Mouse (Mus musculus): Measurements from ENCODE around the gene Grik4.

Grik4 gene

GRCm38 (mm10) chr9:42507709-42508108 is 436.6 kb downstream of the Grik4 start, which contains the start of gene Tbcel:
Gene Tbcel (minus strand): TSS chr9:42507809.
- DNase-seq (ENCODE audit: extremely low read depth, insufficient read length, low spot score): no peak

DNA sequence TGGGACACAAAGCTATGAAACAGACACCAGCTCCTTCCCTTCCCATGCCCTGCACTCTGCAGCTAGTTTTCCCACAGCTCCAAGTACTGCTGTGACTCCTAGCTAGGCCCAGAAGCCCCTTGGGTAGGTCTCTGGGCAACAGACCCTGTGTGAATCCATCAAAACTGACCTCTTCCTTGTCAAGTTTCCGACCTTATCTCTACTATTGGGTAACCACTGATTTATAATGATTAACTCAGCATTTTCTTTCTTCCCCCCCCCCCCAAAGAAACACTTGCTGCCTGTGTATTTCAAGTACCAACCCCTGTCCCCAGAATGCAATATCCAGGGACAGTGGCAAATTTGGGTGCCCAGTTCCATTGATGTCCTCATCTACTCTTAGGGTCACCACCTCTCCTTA is 437.3 kb downstream of the Grik4 start:
- no peak for DNase-seq (ENCODE audit: extremely low read depth, insufficient read length, low spot score)

DNA sequence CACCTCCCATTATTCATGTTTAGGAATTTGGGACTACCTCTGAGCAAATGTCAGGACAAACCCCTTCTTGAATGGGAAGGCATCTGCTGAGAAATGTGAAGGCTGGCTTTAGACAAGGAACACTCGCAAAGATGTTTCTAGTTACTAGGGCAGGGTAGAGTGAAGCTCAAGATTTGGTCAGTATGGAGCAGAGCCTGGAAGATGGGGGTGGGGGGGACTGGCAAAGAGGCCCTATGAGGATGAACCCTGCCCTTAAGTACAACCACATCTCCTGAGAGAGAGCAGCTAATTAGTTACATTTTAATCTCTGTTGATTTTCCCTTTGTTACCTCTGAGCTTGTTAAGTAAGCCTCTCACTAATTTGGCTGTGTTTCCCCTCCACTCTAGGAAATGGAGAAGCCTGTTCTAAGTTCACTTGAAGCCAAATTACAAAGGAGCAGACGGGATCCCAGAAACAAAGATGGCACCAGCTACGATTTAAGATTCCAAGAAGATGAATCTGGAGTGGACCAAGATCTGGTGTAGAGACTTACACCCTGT is 439.3 kb downstream of the Grik4 start:
- DNase-seq (ENCODE audit: extremely low read depth, insufficient read length, low spot score): no peak

DNA sequence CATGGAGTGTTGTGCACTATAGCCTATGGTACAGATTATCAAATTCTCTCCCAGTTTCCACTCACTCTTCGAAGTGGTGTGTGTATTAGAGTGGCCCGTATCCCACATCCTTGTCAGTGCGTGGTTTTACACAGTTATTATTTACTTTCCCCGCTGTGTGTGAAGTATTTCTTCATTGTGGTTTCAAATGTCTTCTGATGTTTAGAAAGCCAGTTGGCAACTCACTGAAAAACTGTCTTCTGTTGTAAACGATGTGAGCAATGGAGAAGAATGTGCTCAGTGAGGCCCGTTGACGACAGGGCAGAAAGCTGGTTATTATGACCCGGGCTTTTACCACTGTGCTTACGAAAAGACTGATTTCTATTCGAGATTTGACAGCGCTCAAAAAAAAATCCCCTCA is 439.7 kb downstream of the Grik4 start:
- DNase-seq (ENCODE audit: extremely low read depth, insufficient read length, low spot score): no peak

DNA sequence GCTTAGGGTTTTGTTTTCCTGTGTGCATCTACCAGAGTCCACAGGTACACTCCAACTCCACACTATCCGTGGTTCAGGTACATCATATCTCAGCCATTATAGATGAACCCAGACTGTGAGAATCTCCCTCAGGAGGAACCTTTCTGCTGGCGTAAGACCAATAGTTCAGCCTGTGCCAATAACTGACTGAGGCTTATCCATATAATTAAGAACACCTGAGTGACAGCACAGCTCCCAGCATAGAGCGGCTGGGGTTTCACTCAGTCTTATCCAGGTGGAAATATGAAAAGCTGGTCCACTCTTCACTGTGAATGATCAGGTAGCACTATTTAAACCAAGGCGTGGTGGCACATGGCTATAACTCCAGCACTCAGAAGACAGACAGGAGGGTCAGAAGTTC is 440.6 kb downstream of the Grik4 start:
- DNase-seq (ENCODE audit: extremely low read depth, insufficient read length, low spot score): no peak

- DNase-seq (ENCODE audit: extremely low read depth, insufficient read length, low spot score): no peak
Observed at GRCm38 (mm10) chr9:42496296-42496695, 448.0 kb downstream of the Grik4 start.

GRCm38 (mm10) chr9:42491780-42492179 is 452.5 kb downstream of the Grik4 start:
- DNase-seq (ENCODE audit: extremely low read depth, insufficient read length, low spot score): no peak

DNA sequence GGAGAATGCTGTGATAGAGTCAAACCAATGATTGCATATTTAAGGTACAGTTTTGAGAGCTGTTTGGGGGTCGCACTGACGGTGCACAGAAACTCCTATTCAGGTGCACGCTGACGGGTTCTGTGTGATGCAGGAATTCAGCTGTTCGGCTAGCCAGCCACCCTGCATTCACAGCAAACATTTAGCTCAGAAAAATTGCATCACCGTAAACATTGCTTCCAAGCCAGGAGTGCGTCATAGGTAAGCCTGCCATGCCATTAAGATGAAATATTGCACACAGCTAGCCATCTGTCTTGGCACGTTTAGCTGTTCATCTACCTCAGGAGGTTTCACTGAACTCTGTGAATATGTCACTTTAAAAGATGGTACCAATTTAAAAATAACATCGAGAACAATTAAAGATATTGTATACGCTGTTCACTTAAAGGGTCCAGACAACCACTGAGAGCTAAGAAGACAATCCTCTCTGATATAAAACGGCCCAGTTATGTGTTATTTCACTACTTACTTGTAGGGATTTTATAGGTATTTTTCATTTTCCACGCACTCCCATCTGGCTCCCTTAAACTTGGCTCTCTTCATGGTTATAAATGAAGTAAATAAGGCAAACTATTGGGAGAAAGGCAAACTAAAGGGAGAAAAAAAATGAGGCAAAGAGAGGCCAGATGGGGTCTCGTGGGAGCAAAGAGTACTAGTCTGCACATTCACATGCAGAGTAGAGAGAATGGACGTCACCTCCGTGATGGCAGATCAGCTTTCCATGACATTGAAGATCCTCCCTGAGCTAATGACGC is 453.5 kb downstream of the Grik4 start:
- DNase-seq (ENCODE audit: extremely low read depth, insufficient read length, low spot score): no peak

DNA sequence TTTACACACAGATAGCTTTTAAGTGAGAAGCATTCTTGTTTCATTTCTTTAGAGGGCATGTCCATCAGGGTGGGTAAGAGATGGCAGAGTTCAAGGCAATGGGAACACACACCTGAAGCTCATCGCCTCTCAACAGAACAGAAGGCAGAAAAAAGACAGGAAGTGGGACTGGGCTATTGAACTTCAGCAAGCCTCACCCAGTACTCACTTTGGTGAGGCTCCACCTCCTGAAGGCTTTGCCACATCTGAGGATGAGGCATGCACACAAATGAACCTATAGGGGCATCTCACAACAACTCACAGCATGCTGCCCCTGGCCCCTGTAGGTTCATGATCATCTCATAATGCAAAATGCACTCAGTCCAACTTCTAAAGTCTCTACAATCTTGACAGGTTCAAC is 456.2 kb downstream of the Grik4 start:
- DNase-seq (ENCODE audit: extremely low read depth, insufficient read length, low spot score): no peak

DNA sequence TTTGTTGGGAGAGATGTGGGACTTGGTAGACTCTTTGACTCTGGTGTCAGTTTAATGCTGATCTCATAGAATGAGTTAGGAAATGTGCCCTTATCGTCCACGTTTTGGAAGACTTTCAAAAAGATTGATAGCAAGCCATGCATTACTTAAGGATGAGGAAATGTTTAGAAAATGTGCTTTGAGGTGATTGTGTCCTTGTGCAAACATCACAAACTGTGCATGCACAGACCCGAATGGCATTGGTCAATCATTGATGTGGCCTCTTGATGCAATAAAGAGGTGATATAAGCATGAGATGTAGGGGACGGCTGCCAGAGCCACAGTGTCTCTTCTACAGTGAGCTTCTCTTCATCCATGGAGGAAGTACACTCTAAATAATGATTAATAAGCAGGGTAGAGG is 457.4 kb downstream of the Grik4 start:
- no peak for DNase-seq (ENCODE audit: extremely low read depth, insufficient read length, low spot score)

DNA sequence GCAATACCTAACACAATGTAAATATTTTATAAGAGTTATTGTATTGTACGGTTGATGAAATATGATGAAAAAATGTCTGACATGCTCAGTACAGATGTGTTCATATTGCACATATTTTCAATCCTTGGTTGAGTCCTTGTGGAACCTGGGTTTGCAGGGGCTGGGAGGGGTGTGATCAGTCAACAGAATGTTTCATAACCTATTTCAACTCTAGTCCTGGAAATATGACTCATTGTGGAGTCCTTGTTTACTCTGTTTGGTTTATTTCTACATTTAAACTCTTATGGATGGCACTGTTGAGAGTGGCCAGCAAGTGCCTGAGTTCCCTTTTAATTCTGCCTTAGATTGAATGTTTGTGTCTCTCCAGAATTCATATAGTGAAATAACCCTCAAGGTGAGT is 459.6 kb downstream of the Grik4 start:
- no peak for DNase-seq (ENCODE audit: extremely low read depth, insufficient read length, low spot score)

DNA sequence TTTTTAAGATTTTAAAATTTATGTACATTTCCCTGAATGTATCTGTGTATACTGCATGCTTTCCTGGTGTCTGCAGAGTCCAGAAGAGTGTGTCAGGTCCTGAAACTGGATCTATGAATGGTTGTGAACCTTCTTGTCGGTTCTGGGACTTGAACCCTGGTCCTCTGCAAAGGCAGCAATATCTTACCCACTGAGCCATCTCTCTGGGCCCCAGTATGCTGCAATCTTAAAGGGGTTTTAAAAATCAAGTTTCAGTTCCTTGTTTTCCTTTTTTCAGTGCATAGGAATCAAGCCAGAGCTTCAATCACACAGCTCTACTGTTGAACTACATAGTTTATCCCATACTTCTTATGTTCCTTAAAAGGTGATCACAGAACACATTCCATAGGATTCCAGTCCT is 461.3 kb downstream of the Grik4 start:
- no peak for DNase-seq (ENCODE audit: extremely low read depth, insufficient read length, low spot score)

DNA sequence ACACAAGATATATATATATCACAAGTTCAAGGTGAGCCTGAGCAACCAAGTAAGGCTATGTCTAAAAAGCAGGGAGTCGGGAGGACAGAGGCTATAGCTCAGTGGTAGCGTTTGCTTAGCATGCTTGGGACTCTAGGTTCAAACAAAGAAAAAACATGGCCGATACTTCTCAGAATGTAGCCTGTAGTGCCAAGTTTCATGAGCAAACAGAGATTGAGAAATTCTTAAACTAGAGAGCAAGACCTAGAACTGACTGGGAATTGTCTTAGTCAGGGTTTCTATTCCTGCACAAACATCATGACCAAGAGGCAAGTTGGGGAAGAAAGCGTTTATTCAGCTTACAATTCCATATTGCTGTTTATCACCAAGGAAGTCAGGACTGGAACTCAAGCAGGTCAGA is 468.1 kb downstream of the Grik4 start:
- DNase-seq (ENCODE audit: extremely low read depth, insufficient read length, low spot score): no peak

DNA sequence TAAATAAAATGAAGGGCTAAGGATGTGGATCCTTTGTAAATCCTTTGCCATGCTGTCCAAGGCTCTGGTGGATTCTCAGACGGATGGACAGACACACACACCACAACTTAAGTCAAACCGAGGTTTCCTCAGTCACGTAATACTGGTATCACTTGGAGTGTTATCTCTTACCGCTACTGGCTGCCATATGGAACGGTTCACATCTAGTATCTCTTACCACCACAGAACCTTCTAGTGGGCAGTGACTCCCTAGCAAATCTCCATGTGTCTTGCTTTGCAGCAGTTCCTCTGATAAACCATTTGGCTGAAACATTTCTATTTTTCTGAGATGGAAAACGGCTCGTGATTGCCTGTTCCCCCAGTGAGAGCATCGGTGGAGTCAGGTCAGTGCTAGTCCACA is 470.0 kb downstream of the Grik4 start:
- DNase-seq (ENCODE audit: extremely low read depth, insufficient read length, low spot score): no peak

DNA sequence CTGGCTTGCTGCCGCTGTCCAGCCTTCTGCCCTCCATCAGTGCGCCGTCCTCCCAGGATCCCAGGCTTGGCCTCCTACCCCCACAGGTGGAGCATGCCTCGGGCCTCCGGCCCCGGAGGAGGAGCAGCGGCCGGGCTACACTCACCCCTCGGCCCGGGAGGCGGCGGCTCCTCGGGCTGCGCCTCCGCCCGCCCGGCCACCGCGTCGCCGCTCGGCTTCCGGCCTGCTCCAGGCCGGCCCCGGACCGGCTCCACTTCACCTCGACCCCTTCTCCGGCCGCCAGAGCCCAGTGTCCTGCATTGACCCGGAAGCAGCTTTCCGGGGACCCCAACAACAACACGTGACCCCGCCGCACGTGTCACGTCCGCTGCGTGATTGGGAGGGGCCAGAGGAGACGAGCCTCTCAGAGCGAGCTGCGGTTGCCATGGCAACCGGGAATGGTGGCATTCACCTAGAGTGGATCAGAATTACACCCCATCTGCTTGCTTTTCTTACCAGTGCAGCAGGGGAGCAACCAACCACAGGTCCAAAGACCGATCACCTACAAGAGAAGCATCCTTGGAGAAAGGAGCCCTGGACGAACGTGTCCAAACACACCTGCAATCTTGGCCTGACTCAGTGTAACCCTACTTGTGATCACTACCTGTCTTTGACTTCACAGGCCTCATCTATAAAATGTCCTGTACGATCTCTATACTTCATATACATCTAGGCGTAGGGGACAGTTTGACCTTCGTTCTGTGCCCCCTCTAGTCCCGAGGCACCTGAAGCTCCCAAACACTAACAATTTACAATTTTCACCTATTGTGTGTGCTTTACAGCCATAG is 472.2 kb downstream of the Grik4 start:
- DNase-seq (ENCODE audit: extremely low read depth, insufficient read length, low spot score): peak; percentile 84

DNA sequence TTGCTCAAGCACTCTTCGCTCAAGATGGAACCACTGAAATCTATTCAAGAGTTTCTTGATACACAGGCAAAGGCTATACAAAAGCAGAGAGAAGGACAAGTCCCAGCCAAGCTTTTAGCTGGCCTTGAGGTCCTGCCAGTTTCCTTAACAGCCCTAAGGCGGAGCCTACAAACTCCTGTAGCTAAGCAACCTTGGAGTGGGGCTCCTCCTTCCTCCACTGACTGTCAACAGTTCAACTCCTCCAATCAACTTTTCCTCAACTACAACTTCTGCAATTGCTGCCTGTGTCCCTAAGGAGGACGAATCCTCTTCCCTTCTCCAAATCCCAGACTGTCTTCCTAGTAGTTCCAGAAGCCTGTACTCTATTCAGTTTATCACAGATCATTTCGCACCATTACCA is 473.1 kb downstream of the Grik4 start:
- peak; percentile 29 for DNase-seq (ENCODE audit: extremely low read depth, insufficient read length, low spot score)

DNA sequence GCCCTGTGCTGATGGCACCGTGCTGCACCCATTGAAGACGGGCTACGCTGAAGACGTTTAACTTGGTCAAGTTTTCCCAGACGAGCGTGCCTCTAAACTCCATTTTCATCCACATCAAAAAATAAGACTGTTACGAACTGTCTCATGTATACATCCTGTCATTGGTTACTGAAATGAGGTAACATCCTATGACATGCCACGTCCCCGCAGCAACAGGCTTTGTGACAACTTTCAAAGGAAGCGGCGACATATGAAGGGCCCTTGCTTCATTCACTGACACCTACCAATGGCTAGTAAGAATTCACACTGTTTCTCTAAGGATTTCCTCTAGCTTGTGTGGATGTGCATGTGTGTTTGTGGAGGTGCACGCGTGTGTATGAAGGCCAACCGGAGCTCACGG is 475.0 kb downstream of the Grik4 start:
- no peak for DNase-seq (ENCODE audit: extremely low read depth, insufficient read length, low spot score)

- no peak for DNase-seq (ENCODE audit: extremely low read depth, insufficient read length, low spot score)
Observed at GRCm38 (mm10) chr9:42468360-42468759, 475.9 kb downstream of the Grik4 start.

All from 3134 (cell line).